Mouse (Mus musculus) adrenal gland, postnatal 4 days (tissue): Measurements from ENCODE around the gene Rnd2. TPM values are rescaled to one million over a fixed set of nuclear protein-coding genes. Genes with fewer than 3 reads are reported as not detected.
"Not testable (repeated sequence)": the region's sequence is repeated elsewhere in the genome, so short reads cannot be mapped to it uniquely, and the experiment has no call there.

Source experiments
- DNase-seq, 2 experiments: peaks; one replicate each; pipeline ENCODE4 v3.0.0; 2021 to 2022; ENCODE audit warnings: low spot score in 2 of 2, mixed read lengths in 2 of 2
- long read RNA-seq, 2 experiments: library from polyadenylated mRNA; stranded (forward); transcript quantifications; one replicate each; pipeline ENCODE4 v2.0.0; 2021
- total RNA-seq, 2 experiments: library from RNA; stranded (reverse); gene quantifications; 2 replicates each; pipeline ENCODE4 v1.2.3; 2021

The Rnd2 gene
- total RNA-seq, result 10 to 100 TPM; 16.4 to 20.0 TPM
- long read RNA-seq, experiment 1, transcript Rnd2-201 (5 exons, 1,394 nt), result major isoform, 15 of 17 reads
- long read RNA-seq, experiment 1, partial matches to known transcripts, result 0 of 17 reads
- long read RNA-seq, experiment 1, other reads (novel, unspliced or antisense), result 2 of 17 reads
- long read RNA-seq, experiment 2, transcript Rnd2-201 (5 exons, 1,394 nt), result major isoform, 22 of 26 reads
- long read RNA-seq, experiment 2, partial matches to known transcripts, result 0 of 26 reads
- long read RNA-seq, experiment 2, other reads (novel, unspliced or antisense), result 2 of 26 reads

DNA sequence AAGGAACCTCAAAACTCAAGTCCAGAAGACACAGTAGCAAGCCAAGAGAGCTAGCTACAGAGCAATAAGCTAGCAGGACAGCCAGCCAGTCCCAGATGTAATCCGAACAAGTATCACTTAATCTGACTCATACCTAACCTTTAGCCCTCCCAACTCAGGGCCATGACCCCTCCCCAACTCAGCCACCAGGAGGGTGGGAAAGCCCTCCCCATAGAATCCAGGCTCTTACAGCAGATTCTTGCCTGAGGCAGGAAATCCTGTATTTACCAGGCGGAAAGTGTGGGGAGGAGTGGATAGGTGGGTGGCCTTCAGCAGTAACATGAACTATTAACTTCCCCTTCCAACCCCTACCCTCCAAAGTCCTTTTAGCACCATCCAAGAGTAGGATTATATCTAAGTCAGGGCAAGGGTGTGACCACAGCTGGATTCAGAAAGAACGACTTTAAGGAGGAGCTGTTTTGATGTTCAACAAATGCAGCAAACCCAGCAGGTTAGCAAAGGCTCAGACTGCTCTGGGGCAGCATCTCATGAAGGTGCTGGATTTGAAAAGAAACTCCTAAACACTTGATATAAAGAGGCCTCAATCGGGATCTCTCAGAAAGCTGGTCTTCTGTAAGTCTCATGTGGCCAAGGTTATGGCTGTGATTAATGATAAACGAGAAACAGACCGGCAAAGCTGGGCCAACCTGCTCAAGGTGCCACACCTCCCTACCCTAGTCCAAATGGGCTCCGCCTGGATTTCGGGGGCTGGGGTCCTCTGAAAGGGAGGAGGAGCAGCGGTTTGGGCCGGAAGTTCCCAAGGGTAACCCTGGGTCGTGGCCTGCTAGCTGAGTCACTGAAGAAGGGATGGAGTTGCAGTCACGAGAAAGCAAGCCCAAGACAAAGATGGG, at the start of gene Rnd2:
Gene Rnd2, plus strand, starts transcription at position 789 of the 890 bp plus-strand sequence.
- no peak for DNase-seq

GRCm38 (mm10) chr11:101415306-101415705, 49.5 kb upstream of the Rnd2 start:
- DNase-seq, result no peak

DNA sequence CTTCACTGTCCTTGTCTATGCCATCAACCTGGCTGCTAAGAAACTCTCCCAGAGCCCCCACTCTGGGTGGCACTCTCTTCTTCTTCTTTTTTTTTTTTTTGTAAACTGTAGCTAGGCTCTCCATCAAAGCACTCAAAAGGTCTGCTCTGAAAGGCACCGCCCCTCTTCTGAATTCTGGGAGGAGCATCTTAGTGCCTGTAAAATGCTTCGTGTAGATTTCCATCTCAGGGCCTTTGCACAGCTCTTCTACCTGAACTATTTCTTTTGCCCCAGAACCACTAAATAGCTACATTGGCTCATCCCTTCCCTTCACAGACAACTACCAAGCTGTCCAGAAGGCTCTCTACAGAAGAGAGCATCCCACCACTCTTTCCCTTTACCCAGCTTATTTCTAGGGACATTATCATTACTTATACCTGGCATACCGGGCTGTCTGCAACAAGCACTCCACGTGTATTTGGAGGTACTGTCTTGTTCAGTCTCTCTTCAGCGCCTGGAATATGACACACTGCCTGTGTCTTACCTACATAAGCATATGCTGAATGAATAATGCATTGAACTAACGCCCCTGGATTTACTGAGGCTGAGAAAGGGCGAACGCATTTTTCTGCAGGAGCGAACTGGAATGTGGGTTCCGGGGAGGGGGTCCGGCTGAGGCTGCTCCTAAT, 48.2 kb upstream of the Rnd2 start:
- DNase-seq, result no peak

DNA sequence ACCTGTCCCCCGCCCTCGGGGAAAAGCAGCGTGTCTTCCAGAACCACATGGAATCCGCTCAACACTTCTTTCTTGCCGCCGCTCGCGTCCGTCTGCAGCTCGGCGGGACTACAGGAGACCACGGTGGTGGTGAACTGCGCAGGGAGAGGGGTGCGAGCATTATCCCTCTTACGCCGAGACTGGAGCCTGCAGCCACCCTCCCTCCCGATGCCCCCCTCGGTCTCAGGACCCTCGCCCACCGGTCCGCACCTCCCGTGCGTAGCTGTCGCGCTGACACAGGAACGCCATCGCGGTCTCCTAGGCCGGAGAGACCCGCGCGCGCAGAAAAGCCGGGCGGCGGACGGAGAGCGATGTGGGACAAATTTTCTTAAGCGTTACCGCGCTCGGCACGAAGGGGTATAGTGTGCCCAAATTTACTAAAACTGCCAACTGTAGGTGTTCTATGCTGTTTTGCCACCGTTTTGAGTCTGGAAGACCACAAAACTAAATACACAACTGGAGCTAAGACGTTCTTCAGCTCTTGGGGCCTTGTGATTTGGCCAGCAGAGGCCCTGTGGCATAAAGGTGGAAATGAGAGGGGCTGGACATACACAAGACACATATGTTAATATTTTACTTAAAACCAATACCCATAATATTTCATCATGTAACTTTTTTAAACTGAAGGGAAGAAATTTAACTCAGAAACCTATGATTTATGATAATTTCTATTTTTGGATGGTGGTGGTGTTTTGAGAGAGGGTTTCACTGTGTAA, 47.5 kb upstream of the Rnd2 start, which contains the start of gene Aarsd1:
Gene Aarsd1, minus strand, starts transcription at position 515 of the 755 bp plus-strand sequence.
- peak; percentile 72 to 88 for DNase-seq

DNA sequence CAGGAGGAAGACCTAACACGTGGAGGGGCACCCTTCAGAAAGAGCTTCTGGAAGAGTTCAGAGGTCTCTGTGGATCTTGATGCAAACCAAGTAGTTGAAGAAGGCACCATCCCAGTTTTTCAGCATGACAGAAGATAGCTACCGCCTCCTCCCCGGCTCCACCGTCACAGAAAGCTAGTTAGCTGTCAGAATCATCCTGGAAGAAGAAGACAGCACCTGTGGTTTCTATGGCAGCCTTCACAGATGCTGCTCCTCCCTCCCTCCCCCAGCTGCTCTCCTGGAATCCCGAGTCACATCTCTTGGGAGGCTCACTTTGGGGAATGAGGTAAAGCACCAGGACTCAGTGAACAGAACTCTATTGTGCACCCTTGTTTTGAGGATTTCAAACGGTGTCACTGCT, 45.8 kb upstream of the Rnd2 start:
- no peak for DNase-seq

DNA sequence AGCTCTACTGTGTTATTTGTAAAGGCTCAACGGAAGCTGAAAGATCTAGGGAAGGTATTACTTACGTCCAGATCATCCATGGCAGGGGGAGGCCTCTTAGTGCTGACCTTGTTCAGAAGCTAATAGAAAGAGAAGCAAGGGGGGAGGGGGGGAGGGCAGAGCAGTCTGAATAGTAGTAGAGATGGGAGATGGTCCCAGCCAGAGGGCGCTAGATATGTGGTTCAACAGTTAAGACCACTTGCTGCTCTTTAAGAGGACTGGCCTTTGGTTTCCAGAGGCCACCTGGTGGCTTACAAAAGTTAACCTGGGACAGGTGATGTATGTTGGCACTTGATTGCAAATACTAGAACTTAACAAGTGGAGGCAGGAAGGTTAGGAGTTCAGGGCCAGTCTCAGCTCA, 45.2 kb upstream of the Rnd2 start:
- DNase-seq, result no peak

- DNase-seq, result no peak
Observed at GRCm38 (mm10) chr11:101420148-101420547, 44.7 kb upstream of the Rnd2 start.

DNA sequence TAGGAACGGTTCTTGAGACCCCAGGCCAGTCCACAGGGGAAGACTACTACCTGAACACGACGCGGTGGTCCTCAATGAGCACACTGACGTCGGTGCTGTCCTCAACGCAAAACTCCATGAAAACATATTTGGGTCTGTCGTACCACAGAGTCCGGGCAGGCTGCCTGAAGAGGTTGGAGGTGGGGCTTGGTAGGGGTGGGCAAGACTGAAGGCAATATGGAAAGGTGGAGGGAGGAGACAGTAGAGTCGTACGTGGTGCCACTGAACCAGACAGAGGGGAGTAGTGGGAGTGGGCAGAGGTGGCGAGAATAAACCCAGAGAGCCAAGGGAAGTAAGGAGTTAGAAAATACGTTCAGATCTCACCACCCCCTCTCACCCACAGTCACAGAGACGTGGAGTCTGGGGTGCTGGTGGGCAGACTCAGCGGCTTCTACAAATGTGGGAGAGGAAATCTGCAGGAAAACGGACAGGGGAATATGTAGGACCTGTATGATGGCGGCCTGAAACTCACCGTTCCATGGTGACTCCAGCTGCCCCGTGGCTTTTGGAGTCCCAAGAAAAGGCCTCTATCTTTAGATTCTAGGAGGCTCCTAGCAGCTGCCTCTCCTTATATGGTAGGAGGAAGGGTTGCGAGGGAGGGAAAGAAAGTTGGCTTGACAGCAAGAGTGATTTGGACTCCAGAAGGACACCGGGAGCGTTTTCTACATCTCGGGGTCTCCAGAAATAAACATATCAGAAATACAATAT, 40.5 kb upstream of the Rnd2 start, which contains the start of gene Gm27029:
Gene Gm27029, minus strand, starts transcription at position 692 of the 747 bp plus-strand sequence.
- DNase-seq, result no peak

DNA sequence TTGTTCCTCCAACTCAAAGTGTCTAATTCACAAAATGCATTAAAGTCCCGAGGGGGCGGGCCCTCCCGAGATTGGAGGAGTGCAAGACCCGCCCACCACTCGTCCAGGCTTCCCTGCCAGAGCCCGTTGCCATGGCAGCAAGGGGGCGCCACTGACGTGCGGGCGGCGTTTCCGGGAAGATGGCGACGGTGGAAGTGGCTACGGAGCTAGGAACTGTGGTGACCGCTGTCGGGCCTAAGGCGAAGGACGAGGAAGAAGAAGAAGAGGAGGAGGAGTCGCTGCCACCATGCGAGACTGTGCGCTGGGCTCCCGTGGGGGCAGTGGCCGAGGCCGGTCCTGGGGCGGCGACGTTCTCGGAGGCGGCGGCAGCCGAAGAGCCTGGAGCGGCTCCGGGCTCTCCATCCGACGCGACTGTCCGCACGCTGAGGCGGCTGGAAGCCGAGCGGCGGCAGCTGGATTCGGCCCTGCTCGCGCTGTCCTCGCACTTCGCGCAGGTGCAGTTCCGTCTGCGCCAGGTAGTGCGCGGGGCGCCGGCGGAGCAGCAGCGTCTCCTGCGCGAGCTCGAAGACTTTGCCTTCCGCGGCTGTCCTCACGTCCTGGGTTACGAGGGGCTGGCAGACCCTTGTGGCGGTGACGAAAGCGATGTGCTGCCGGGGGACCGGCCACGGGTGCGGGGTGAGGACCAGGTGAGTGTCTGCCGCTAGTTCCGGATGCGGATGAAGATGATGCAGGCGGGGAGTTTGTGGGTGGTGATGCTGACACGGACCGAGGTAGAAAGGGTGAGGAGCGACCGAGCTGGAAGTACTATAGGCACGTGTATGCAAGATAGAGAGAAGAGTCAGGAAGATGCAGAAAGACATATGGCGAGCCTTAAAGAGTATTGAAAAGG, 39.6 kb upstream of the Rnd2 start, which contains the start of the genes Rundc1 and Ptges3l:
Gene Rundc1, plus strand, starts transcription at position 161 of the 889 bp plus-strand sequence.
Gene Ptges3l, minus strand, starts transcription at position 409 of the 889 bp plus-strand sequence.
- DNase-seq, result peak; percentile 98

DNA sequence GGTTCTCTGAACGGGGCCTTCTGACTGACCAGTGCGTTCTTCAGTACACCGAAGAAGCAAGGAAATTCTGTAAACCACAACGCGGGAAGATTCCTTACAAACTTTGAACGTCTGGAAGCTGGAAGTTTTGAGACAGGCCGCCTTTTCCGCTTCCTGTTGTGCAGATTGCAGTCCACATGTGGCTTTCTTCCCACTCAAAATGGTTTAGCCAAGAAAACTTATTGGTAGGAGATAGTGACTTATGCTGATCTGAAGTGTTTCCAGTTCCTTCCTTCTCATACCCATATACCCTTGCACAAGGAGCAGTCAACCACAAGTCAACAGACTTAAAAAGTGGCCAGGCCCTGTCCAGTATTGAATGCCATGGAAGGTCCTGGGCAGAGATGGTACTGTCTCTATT, 38.6 kb upstream of the Rnd2 start:
- no peak for DNase-seq

DNA sequence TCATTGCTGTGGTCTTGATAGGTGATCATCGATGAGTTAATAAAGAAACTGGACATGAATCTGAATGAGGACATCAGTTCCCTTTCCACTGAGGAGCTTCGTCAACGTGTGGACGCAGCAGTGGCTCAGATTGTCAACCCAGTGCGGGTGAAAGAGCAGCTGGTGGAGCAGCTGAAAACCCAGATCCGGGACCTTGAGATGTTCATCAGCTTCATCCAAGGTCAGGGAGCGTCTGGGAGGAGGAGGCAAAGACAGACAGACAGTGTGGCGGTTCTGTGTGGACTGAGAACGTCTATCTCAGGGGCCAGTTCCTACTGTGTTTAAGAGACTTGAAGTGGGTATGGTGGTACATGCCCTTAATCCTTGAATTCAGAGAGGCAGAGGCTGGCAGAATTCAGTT, 33.5 kb upstream of the Rnd2 start:
- no peak for DNase-seq

DNA sequence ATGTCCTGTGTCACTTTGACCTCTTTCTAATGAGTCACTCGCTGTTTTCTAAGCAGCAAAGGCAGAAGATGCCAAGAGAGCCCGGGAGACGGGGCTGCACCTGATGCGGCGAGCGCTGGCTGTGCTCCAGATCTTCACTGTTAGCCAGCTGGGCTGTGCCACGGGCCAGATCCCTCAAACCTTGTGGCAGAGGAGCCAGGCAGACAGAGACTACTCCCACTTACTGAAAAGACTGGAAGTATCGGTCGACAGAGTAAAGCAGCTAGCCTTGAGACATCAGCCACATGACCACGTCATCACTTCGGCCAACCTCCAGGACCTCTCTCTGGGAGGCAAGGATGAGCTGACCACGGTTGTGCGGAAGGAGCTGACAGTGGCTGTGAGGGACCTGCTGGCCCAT, 31.4 kb upstream of the Rnd2 start:
- no peak for DNase-seq

DNA sequence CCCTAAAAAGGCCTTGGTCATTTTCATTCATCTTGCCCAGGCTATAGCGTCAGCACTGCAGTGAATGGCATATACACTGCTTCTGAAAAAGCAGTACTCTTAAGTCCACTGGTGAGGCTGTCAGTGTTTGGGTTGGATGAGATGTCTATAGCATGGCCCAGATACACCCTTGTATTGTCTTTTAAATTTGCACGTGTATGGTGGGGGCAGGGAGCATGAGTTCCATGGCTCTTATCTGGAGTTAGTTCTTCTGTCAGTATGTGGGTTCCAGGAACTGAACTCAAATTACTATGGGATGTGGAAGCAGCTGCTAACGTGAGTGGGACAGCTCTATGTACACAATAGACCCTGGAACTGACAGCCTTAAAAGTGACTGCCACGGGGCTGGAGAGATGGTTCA, 29.0 kb upstream of the Rnd2 start:
- DNase-seq, result no peak

DNA sequence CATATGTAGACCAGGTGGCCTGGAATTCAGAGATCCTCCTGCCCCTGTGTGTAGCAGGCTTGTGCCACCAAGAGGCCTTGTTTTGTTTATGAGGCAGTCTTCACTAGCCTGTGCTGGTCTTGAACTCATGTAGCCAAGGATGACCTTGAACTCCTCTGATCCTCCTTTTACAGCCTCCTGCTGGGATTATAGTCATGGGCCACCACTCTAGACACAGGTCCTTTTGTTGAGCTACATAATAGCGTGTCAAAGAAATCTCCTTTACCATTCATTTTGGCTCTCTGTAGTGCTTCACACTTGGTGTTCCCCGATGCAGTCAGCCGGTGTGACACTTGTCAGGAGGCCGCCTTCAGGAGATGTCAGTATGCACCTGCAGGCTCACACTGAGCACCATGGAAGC, 27.9 kb upstream of the Rnd2 start:
- no peak for DNase-seq

DNA sequence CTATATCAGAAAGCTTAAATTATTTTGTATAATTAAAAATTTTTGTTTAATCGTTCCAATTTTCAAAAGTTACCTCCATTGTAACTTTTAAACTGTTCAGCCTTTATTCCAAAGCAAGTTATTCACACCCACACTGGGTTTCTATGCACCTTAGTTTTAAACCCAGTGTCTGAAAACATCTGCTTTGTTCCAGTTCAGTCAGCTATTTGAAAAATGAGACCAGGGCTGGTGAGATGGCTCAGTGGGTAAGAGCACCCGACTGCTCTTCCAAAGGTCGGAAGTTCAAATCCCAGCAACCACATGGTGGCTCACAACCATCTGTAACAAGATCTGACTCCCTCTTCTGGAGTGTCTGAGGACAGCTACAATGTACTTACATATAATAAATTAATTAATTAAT, 26.8 kb upstream of the Rnd2 start:
- not testable (repeated sequence) for DNase-seq

DNA sequence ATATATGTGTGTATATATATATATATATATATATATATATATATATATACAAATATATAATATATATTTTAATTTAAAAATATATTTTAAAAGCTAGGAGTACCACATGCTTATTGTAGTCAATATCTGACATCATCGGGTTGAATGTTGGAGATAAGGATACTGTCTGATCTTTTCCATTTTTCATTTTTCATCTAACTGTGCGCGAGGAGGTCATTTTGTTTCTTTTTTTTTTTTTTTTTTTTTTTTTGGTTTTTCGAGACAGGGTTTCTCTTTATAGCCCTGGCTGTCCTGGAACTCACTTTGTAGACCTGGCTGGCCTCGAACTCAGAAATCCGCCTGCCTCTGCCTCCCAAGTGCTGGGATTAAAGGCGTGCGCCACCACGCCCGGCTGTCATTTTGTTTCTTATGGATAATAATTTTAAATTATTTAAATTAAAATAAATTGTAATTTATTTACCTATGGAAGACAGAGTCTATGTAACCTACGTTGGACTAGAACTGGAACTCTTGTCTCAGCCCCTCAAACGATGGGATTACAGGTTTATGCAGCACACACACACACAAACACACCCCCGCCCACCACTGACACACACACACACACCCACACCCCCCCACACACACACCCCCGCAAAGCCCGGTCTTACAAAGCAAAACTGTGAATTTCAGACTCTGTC, 23.2 kb upstream of the Rnd2 start:
- DNase-seq, result not testable (repeated sequence)

GRCm38 (mm10) chr11:101442127-101442693, 22.6 kb upstream of the Rnd2 start, which contains the start of gene Rpl27:
Gene Rpl27, plus strand, starts transcription at chr11:101442298.
- DNase-seq, result peak; percentile 65 to 94

- DNase-seq, result no peak
Observed at GRCm38 (mm10) chr11:101442760-101443159, 22.0 kb upstream of the Rnd2 start.
